Mouse (Mus musculus): ENCODE results near the gene Npsr1.
A peak's percentile ranks its signal among the peaks of the same experiment; 100 is the strongest.

The Npsr1 gene

GRCm38 (mm10) chr9:24097696-24098095 lies at the start of gene Npsr1:
TSS of gene Npsr1 (plus strand) at chr9:24097996.
- DNase-seq (ENCODE audit: extremely low spot score, low read depth, low spot score): no peak

- DNase-seq (ENCODE audit: extremely low spot score, low read depth, low spot score): no peak
Observed at GRCm38 (mm10) chr9:24051538-24051937, 46.3 kb upstream of the Npsr1 start.

- DNase-seq (ENCODE audit: extremely low spot score, low read depth, low spot score): no peak
Observed at GRCm38 (mm10) chr9:24063251-24063650, 34.5 kb upstream of the Npsr1 start.

DNA sequence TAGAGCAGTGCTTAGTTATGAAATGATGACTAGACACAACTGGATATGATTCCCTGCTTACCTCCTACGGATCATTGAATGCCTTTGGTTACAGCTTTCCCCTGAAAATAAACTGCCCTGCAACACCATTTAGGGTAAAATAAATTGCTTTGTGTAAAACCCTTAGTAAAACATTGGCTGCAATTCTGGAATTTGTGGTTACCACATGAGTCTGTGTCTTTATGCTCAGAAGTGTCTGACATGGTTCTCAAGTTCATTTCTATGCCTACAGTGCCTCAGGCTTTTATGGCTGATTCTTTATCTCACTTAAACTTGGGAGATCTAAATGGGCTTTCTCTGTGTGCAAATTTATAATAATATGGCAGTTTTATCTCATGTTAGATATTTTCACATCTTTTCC lies 26.1 kb upstream of the Npsr1 start:
- DNase-seq (ENCODE audit: extremely low spot score, low read depth, low spot score): no peak

GRCm38 (mm10) chr9:24077596-24077995 lies 20.2 kb upstream of the Npsr1 start:
- no peak for DNase-seq (ENCODE audit: extremely low spot score, low read depth, low spot score)

GRCm38 (mm10) chr9:24091875-24092274 lies 5.9 kb upstream of the Npsr1 start:
- no peak for DNase-seq (ENCODE audit: extremely low spot score, low read depth, low spot score)

- no peak for DNase-seq (ENCODE audit: extremely low spot score, low read depth, low spot score)
Observed at GRCm38 (mm10) chr9:24098526-24098925, 730 bp downstream of the Npsr1 start.

DNA sequence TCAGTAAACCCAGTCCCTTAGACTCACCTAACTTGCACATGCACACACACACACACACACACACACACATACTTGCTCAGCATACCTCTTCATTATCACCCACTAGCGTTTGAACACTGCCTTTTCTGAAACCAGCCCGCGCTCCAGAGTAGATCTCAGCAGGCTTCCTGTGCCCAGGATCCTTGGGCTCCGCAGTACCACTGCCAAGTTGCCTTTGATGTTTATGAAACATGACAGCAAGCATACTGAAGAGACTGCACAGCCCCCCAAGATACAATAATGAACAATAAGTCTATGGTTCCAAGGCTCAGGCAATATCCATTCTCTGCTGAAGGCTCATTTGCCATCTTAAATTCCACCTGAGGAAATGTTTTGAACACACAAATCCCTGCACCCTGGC lies 1.8 kb downstream of the Npsr1 start:
- no peak for DNase-seq (ENCODE audit: extremely low spot score, low read depth, low spot score)

GRCm38 (mm10) chr9:24119423-24119822 lies 21.6 kb downstream of the Npsr1 start:
- DNase-seq (ENCODE audit: extremely low spot score, low read depth, low spot score): peak; percentile 18

DNA sequence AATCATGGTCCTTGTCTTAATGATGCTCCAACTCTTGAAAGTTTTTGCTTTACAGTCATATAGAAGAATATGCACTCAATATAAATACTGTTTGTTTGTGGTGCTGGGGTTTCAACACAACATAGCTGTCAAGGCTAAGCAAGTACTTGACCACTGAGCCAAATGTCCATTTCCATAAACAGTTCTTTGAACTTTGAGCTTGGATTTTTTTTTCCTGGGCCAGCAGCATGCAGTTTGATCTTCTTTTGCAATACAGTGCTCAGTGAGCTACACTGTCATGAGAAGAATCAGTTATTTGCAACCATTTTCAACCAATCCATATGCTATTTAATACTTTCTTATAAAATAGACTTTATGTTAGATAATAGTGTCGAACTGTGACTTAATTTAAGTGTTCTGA lies 35.3 kb downstream of the Npsr1 start:
- no peak for DNase-seq (ENCODE audit: extremely low spot score, low read depth, low spot score)

DNA sequence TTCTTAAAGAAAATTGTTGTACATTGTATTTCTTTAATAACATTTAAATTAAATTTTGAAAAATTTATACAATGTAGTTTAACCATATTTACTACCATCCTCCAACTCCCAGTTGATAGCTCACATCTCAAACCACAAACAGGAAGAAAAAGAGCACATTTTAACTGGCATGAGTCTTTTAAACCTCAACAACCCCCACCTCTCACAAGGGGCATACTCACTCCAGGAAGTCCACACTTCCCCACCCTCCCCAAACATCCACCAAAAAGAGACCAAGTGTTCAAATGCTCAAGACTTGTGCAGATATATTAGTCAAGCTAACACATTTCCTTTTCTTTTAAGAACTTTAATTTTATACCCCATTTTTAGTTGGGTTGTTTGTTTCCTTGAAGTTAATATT lies 38.6 kb downstream of the Npsr1 start:
- DNase-seq (ENCODE audit: extremely low spot score, low read depth, low spot score): no peak

DNA sequence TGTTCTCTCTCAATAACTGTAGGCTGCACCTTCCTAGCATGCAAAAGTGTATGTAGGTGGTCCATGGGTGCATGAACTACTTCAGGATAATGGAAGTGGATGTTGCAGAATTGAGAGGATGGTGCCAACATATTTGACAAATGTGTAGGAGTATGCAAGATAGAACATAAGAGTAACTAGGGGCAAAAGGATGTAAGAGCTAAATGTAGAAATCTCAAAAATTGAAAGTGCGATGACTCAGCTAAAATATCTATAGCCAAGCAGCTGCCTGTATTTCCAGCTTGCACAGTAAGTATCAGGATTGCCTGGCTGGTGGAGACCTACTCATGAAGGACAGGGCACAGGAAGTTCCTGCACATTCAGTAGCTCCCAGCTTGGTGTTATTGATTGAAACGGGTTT lies 46.5 kb downstream of the Npsr1 start:
- no peak for DNase-seq (ENCODE audit: extremely low spot score, low read depth, low spot score)

DNA sequence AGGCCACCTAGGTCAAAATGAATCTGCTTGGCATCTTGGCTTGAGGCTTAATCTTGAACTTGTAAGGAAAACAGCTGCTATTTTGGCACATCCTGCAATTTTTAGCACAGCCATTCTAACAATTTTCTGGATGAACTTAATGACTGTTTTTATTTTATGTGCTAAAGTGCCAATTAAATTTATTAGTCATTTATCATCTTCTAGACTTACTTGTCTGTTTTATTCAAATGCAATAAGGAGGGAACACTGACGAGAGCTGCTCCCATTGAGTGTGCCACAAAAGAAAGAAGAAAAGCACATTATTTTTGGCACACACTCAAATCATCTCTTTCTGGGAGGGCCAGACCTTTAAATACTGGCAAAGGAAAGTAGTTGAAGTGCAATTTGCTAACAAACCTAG lies 59.4 kb downstream of the Npsr1 start:
- DNase-seq (ENCODE audit: extremely low spot score, low read depth, low spot score): no peak

- no peak for DNase-seq (ENCODE audit: extremely low spot score, low read depth, low spot score)
Observed at GRCm38 (mm10) chr9:24160409-24160808, 62.6 kb downstream of the Npsr1 start.

GRCm38 (mm10) chr9:24168501-24168900 lies 70.7 kb downstream of the Npsr1 start:
- DNase-seq (ENCODE audit: extremely low spot score, low read depth, low spot score): no peak

GRCm38 (mm10) chr9:24170728-24171127 lies 72.9 kb downstream of the Npsr1 start:
- no peak for DNase-seq (ENCODE audit: extremely low spot score, low read depth, low spot score)

DNA sequence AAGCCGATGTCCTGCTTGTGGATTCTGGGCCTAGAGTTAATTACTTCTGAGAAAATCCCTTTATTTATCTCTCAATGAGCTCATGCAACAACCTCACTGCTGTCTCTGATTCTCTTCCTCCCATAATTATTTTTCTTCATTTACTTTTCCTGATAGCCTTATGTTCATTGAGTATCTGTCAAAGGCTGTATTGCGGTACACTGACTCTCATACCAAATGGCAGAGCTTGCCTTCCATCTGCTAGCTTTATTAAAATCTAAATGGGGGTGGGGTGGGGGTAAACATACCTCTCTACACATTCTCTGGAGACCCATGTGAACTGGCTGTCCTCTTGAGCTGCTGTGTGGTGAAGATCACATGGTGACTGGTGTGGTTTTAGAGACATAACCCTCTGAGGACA lies 80.9 kb downstream of the Npsr1 start:
- DNase-seq (ENCODE audit: extremely low spot score, low read depth, low spot score): no peak

- no peak for DNase-seq (ENCODE audit: extremely low spot score, low read depth, low spot score)
Observed at GRCm38 (mm10) chr9:24180926-24181325, 83.1 kb downstream of the Npsr1 start.

DNA sequence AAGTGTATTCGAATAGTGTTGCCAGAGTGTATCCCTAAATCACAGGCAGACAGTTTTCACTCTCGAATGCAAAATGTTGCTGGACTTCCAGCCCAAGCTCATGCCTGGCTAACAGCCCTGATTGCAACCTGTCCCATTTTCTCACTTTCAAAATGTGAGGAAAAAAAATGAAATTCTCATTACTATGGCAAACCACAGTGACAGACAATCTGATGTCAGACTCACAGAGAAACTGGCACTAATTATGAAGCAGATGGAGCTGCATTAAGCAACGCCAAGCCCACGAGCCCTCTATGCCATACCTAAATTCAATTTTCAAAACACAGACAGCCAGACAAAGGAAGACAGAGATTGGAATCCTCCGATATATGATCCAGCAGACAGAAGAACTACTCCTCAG lies 88.5 kb downstream of the Npsr1 start:
- no peak for DNase-seq (ENCODE audit: extremely low spot score, low read depth, low spot score)

DNA sequence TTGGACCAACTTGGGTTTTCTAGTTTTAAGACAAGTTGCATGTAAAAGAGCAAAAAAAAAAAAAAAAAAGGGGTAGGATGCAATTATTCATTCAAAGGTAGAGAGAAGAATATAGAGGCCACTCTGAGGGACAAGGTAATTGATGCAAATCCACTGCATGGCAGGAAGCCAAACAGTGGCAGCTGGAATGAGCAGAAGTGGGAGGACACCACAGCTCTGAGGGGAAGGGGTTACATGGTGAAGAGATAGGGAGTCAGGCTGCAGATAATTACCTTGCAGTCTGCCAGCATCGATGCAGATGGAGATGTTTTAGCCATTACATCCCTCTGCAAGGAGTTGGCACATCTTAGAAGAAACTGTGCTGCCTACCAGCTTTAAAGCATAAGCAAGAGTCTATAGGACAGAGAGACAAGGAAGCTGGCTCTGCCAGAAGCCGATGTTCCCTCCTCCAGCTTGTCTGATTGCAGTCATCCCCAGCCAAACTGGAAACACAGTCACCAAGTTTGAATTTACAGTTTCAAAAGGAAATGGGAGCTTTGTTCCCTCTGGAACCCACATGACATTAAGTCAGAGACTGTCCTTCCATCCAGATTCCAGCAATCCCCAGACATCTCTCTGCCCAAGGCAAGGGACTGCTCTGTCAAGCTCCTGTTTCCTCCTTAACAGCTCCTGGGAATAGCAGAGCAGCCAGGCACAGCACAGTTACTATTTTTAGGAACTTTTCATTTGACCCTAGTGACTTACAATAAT lies 91.9 kb downstream of the Npsr1 start:
- no peak for DNase-seq (ENCODE audit: extremely low spot score, low read depth, low spot score)

DNA sequence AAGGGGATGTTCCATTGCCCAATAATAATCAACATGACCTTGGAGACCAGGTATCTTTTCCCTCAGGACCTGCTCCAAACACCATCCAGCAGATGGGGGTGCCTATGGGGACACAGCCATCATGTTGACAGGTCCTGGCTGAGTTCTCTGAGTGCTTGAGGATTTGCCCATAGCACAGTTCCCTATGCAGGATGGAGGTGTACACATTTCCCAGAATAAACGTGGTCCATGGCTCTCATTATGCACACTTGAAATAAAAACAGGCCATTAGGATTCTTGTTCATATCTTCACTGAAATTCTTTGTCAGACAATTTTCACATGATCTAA lies 92.4 kb downstream of the Npsr1 start:
- no peak for DNase-seq (ENCODE audit: extremely low spot score, low read depth, low spot score)

GRCm38 (mm10) chr9:24198254-24198653 lies 100.5 kb downstream of the Npsr1 start:
- no peak for DNase-seq (ENCODE audit: extremely low spot score, low read depth, low spot score)

- DNase-seq (ENCODE audit: extremely low spot score, low read depth, low spot score): no peak
Observed at GRCm38 (mm10) chr9:24211636-24212035, 113.8 kb downstream of the Npsr1 start.
